17 mouse cellular contexts compared by ENCODE assay signal in genomic region chr2:35884296-35884695, GRCm38 (mm10).
A peak's percentile ranks its signal among the peaks of the same experiment; 100 is the strongest.
DNase-seq lines count a peak whose midpoint lies in the region; ATAC-seq lines count a peak whose summit lies in the region.
"Had no signal": no experiment of that assay in that cellular context is flagged by ENCODE, and none has a peak within 500 bp of the region (broad histone marks: within the 10 kb centered on the region; RNA-seq: fewer than 3 reads in every experiment).

No protein-coding gene starts in this region.

- no peaks in the 10 kb centered on the region for H3K27me3 ChIP-seq in forebrain, embryonic 13.5 days
- H3K27me3 ChIP-seq: limb, embryonic 15.5 days; lung, embryonic 15.5 days; midbrain, embryonic 13.5 days had no signal

- no peak overlapping the region for H3K27ac ChIP-seq in forebrain, embryonic 13.5 days
- H3K27ac ChIP-seq: heart, embryonic 10.5 days; limb, embryonic 15.5 days; lung, embryonic 15.5 days; midbrain, embryonic 13.5 days had no signal

- H3K9ac ChIP-seq in forebrain, embryonic 13.5 days, result no peak overlapping the region
- H3K9ac ChIP-seq: limb, embryonic 15.5 days; lung, embryonic 15.5 days; midbrain, embryonic 13.5 days had no signal

- no peak overlapping the region for H3K4me2 ChIP-seq in forebrain, embryonic 13.5 days
- H3K4me2 ChIP-seq: limb, embryonic 15.5 days; lung, embryonic 15.5 days; midbrain, embryonic 13.5 days had no signal

- intact Hi-C loops in heart, postnatal 10 days (cut with DNase I), result no loop called here

- H3K4me3 ChIP-seq in forebrain, embryonic 13.5 days, result no peak overlapping the region
- H3K4me3 ChIP-seq: heart, embryonic 10.5 days; limb, embryonic 15.5 days; lung, embryonic 15.5 days; midbrain, embryonic 13.5 days had no signal

- WGBS in forebrain, embryonic 13.5 days, result 83% methylated on average over 7 of the region's 7 CpGs

- ATAC-seq in frontal cortex, adult (ENCODE audit: low TSS enrichment), result no peak
- ATAC-seq in forebrain, embryonic 13.5 days, result no peak
- ATAC-seq: forebrain, embryonic 14.5 days; midbrain, embryonic 13.5 days had no signal

- no peaks in the 10 kb centered on the region for H3K36me3 ChIP-seq in forebrain, embryonic 13.5 days (ENCODE audit: poor library complexity, severe bottlenecking)
- H3K36me3 ChIP-seq: heart, embryonic 10.5 days; limb, embryonic 15.5 days; lung, embryonic 15.5 days; midbrain, embryonic 13.5 days had no signal

- peak; percentile 94 for DNase-seq in heart, adult 11 months
- DNase-seq in heart, postnatal 10 days, result no peak
- peak; percentile 14 for DNase-seq in embryo, embryonic 9.5 days (ENCODE audit: extremely low spot score)
- DNase-seq in kidney, postnatal 10 days, result peak; percentile 30
- DNase-seq in lung, postnatal 25 days (ENCODE audit: low spot score), result peak; percentile 45
- no peak for DNase-seq in layer of hippocampus, adult 9-11 months
- DNase-seq: cerebellum, adult 18-20 months; heart, postnatal 36 days; right cerebral cortex, postnatal 25 days; thymus, adult 18-20 months had no signal

- H3K9me3 ChIP-seq in forebrain, embryonic 13.5 days (replicated peaks), result no peaks in the 10 kb centered on the region
- H3K9me3 ChIP-seq: heart, embryonic 10.5 days; limb, embryonic 15.5 days; lung, embryonic 15.5 days; midbrain, embryonic 13.5 days had no signal

- H3K4me1 ChIP-seq in forebrain, embryonic 13.5 days, result peaks cover 2% of the 10 kb centered on the region; the same call in 1 of the 2 replicates

Comparison
In these comparisons a context has a peak if more than half of its experiments do, and no peak if none do; other contexts are left out.
1. DNase-seq: peak in heart, adult 11 months (single experiment), embryo, embryonic 9.5 days (single experiment), kidney, postnatal 10 days (single experiment) and lung, postnatal 25 days (single experiment); none in heart, postnatal 10 days (0 of 2) and layer of hippocampus, adult 9-11 months (single experiment).